Mouse (Mus musculus) spleen, adult 2 months (tissue): ENCODE measurements at regions not wholly inside any gene's neighbourhood (a gene's known extent, or its start where the extent isn't known, plus 50 kb on each side); places are given as distances from the start of the nearest gene placed in this dataset.

Experiments used
- DNase-seq, 2 experiments: peaks; one replicate each; pipeline versions ENCODE4 v3.0.0 to v3.0.0-alpha.2; 2012 to 2021; ENCODE audit warnings: low spot score in 2 of 2, low read depth in 1 of 2
- H3K27ac ChIP-seq: fragments of 200-500 bp; 2 replicates; pipeline ENCODE4 v1.5.1; 2012; ENCODE audit warnings: low read length, inconsistent platforms; ENCODE audit not compliant: insufficient read depth
- H3K27me3 ChIP-seq: fragments of 200-500 bp; 2 replicates; pipeline ENCODE4 v1.6.1; 2012; ENCODE audit warnings: mild to moderate bottlenecking, moderate library complexity, low read length, inconsistent platforms; ENCODE audit not compliant: control insufficient read depth, insufficient read depth
- H3K36me3 ChIP-seq: fragments of 200-500 bp; 2 replicates; pipeline ENCODE4 v1.6.1; 2012; ENCODE audit warnings: mild to moderate bottlenecking, low read length, inconsistent platforms; ENCODE audit not compliant: control insufficient read depth, insufficient read depth
- H3K4me1 ChIP-seq: fragments of 200-500 bp; 2 replicates; pipeline ENCODE4 v1.6.1; 2011; ENCODE audit warnings: inconsistent platforms; ENCODE audit not compliant: control insufficient read depth, insufficient read depth, insufficient read length
- H3K4me3 ChIP-seq: fragments of 200-500 bp; 2 replicates; pipeline ENCODE4 v1.5.1; 2011; ENCODE audit warnings: mild to moderate bottlenecking, inconsistent platforms; ENCODE audit not compliant: insufficient read depth, insufficient read length; ENCODE audit errors: extremely low read depth
- CTCF ChIP-seq: fragments of 200-500 bp; IDR thresholded peaks from 2 replicates; pipeline ENCODE4 v1.5.1; 2011; ENCODE audit warnings: mild to moderate bottlenecking, inconsistent platforms; ENCODE audit not compliant: insufficient read depth, insufficient read length, insufficient replicate concordance; ENCODE audit errors: extremely low read depth
- POLR2A ChIP-seq: fragments of 200-500 bp; IDR thresholded peaks from 2 replicates; pipeline ENCODE4 v1.6.1; 2011; ENCODE audit warnings: low read depth, low read length, inconsistent platforms
- WGBS: fragments of 180-500 bp; shearing (Covaris S2); methylation state at CpG from one replicate; pipeline ENCODE4 v1.1.7; 2018; 5-methylcytosine and 5-hydroxymethylcytosine counted together

GRCm38 (mm10) chr9:61595170-61595967 lies 223.2 kb downstream of the Tle3 start:
- Histone ChIP-seq H3K27me3 (no peaks in the 10 kb centered on the region), H3K4me3 (no peak overlapping the region), H3K27ac (no peak overlapping the region), H3K36me3 (no peaks in the 10 kb centered on the region), H3K4me1 (no peaks in the 10 kb centered on the region; the same call in 1 of the 2 replicates)
- WGBS = 84% methylated on average over 9 of the region's 9 CpGs
- TF ChIP-seq POLR2A (no peak), CTCF (no peak)
- DNase-seq = no peak

DNA sequence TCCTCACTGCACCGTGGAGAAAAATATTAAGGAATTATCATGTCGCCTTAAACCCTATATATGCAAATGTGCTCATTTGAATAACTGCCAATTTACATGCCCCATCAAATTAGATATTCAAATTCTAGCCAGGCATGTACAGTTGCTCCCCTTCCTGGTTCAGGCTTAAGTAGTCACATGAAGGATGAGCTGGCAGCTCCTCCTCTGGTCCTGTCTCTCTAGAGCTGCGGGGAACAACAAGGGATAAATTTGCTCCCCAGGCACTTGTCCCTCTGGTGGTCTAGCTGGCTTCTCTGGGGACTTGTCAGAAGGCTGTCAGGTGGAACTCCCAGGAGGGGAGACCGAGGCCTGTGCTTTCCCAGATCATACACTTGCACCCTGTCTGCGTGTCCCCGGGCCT lies 221.8 kb downstream of the Tle3 start:
- WGBS = 63% methylated on average over 6 of the region's 6 CpGs

GRCm38 (mm10) chr9:61589727-61590299 lies 217.6 kb downstream of the Tle3 start:
- H3K4me1 ChIP-seq = no peaks in the 10 kb centered on the region; the same call in 1 of the 2 replicates
- H3K27me3 ChIP-seq = no peaks in the 10 kb centered on the region
- WGBS = 86% methylated on average over 10 of the region's 10 CpGs
- H3K27ac ChIP-seq = no peak overlapping the region
- no peak overlapping the region for H3K4me3 ChIP-seq
- H3K36me3 ChIP-seq = no peaks in the 10 kb centered on the region
- no peak for DNase-seq
- TF ChIP-seq POLR2A = no peak
- no peak for TF ChIP-seq CTCF

More for the DNA sequence above, 221.8 kb downstream of the Tle3 start:
- Histone ChIP-seq H3K27me3 (no peaks in the 10 kb centered on the region), H3K36me3 (no peaks in the 10 kb centered on the region), H3K4me1 (no peaks in the 10 kb centered on the region; the same call in 1 of the 2 replicates), H3K4me3 (no peak overlapping the region), H3K27ac (no peak overlapping the region)
- TF ChIP-seq CTCF = no peak
- TF ChIP-seq POLR2A = no peak
- no peak for DNase-seq

- Histone ChIP-seq H3K4me3 (no peak overlapping the region), H3K4me1 (no peaks in the 10 kb centered on the region), H3K27me3 (no peaks in the 10 kb centered on the region), H3K36me3 (no peaks in the 10 kb centered on the region), H3K27ac (no peak overlapping the region)
- WGBS = 91% methylated on average over 21 of the region's 21 CpGs
- TF ChIP-seq CTCF (no peak), POLR2A (no peak)
- no peak for DNase-seq
Measured at GRCm38 (mm10) chr9:61583281-61584072, 211.3 kb downstream of the Tle3 start.

DNA sequence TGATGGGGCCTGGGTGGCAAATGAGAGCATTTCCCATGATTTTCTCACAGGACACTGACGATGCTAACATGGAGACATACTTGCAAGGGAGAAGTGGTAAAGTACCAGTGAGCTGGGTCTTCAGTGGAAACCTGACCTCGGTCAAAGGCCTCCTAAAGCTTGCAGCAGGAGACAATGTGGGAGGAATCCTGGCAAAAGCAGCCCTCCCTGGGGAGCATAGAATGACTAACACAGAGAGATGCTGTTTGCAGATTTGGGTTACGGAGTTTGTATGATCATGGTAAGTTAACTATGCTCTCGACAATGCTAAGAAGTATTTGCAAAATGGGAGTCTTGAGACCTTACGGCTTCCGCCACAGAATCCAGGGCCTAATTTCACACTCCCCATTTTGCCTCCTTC lies 208.9 kb downstream of the Tle3 start:
- Histone ChIP-seq H3K4me1 (no peaks in the 10 kb centered on the region), H3K27me3 (no peaks in the 10 kb centered on the region), H3K27ac (no peak overlapping the region), H3K36me3 (no peaks in the 10 kb centered on the region), H3K4me3 (no peak overlapping the region)
- no peak for TF ChIP-seq CTCF
- TF ChIP-seq POLR2A = no peak
- no peak for DNase-seq
- 83% methylated on average over 6 of the region's 6 CpGs for WGBS

GRCm38 (mm10) chr9:61578255-61578654 lies 206.1 kb downstream of the Tle3 start:
- H3K4me1 ChIP-seq = no peaks in the 10 kb centered on the region
- 81% methylated on average over 5 of the region's 5 CpGs for WGBS
- H3K27ac ChIP-seq = no peak overlapping the region
- DNase-seq = no peak
- no peak overlapping the region for H3K4me3 ChIP-seq
- no peaks in the 10 kb centered on the region for H3K36me3 ChIP-seq
- TF ChIP-seq POLR2A (no peak), CTCF (no peak)
- H3K27me3 ChIP-seq = no peaks in the 10 kb centered on the region
